Mouse (Mus musculus): ENCODE measurements around the gene Serinc3. TPM values are rescaled to one million over a fixed set of nuclear protein-coding genes. Genes with fewer than 3 reads are reported as not detected.
A peak's percentile ranks its signal among the peaks of the same experiment; 100 is the strongest.

Gene Serinc3
- total and polyA plus RNA-seq, 2 experiments from 2014 or later, result 61.3 to 181 TPM

- H3K4me1 ChIP-seq (ENCODE audit: control insufficient read depth, insufficient read depth), result peaks cover 34% of the 10 kb centered on the region
- TF ChIP-seq EP300 (IDR thresholded peaks at IDR 0.05; ENCODE audit: low read depth) (no peak), CTCF (IDR thresholded peaks at IDR 0.05; ENCODE audit: low read depth) (no peak)
Measured at GRCm38 (mm10) chr2:163662698-163663221, 17.8 kb upstream of the Serinc3 start.

GRCm38 (mm10) chr2:163662076-163662475, 17.1 kb upstream of the Serinc3 start:
- TF ChIP-seq CTCF (IDR thresholded peaks at IDR 0.05; ENCODE audit: low read depth), result no peak
- no peak for TF ChIP-seq EP300 (IDR thresholded peaks at IDR 0.05; ENCODE audit: low read depth)
- peaks cover 34% of the 10 kb centered on the region for H3K4me1 ChIP-seq (ENCODE audit: control insufficient read depth, insufficient read depth)

More at GRCm38 (mm10) chr2:163662698-163663221, 17.8 kb upstream of the Serinc3 start:
- ATAC-seq (ENCODE audit: insufficient read depth, low read depth) (no peak), DNase-seq (ENCODE audit: low spot score) (no peak)
- Histone ChIP-seq H3K9me3 (replicated peaks; ENCODE audit: control insufficient read depth, low read length) (no peaks in the 10 kb centered on the region), H3K9ac (replicated peaks; ENCODE audit: low read depth, low read length) (no peak overlapping the region), H3K27me3 (ENCODE audit: control insufficient read depth, insufficient read depth, low read length) (no peaks in the 10 kb centered on the region), H3K27ac (ENCODE audit: low read depth) (no peak overlapping the region), H3K4me3 (ENCODE audit: low read depth, low read length) (no peak overlapping the region), H3K4me2 (ENCODE audit: low read depth, low read length) (no peak overlapping the region), H3K36me3 (replicated peaks; ENCODE audit: control insufficient read depth, insufficient read depth, low read length) (no peaks in the 10 kb centered on the region; the same call in 1 of the 2 replicates)
- WGBS, result 61% methylated on average over 2 of the region's 2 CpGs

GRCm38 (mm10) chr2:163661371-163661850, 16.5 kb upstream of the Serinc3 start:
- Histone ChIP-seq H3K27me3 (ENCODE audit: control insufficient read depth, insufficient read depth, low read length) (no peaks in the 10 kb centered on the region), H3K4me1 (ENCODE audit: control insufficient read depth, insufficient read depth) (peaks cover 34% of the 10 kb centered on the region), H3K9me3 (replicated peaks; ENCODE audit: control insufficient read depth, low read length) (no peaks in the 10 kb centered on the region), H3K4me3 (ENCODE audit: low read depth, low read length) (no peak overlapping the region), H3K9ac (replicated peaks; ENCODE audit: low read depth, low read length) (no peak overlapping the region), H3K27ac (ENCODE audit: low read depth) (peak overlapping the region; percentile 81), H3K4me2 (ENCODE audit: low read depth, low read length) (peak overlapping the region; percentile 30), H3K36me3 (replicated peaks; ENCODE audit: control insufficient read depth, insufficient read depth, low read length) (no peaks in the 10 kb centered on the region; the same call in 1 of the 2 replicates)
- no peak for ATAC-seq (ENCODE audit: insufficient read depth, low read depth)
- TF ChIP-seq CTCF (IDR thresholded peaks at IDR 0.05; ENCODE audit: low read depth) (no peak), EP300 (IDR thresholded peaks at IDR 0.05; ENCODE audit: low read depth) (no peak)
- DNase-seq (ENCODE audit: low spot score), result no peak
- 43% methylated on average over 6 of the region's 6 CpGs for WGBS

More at GRCm38 (mm10) chr2:163662076-163662475, 17.1 kb upstream of the Serinc3 start:
- DNase-seq (ENCODE audit: low spot score) (no peak), ATAC-seq (ENCODE audit: insufficient read depth, low read depth) (no peak)
- no peak overlapping the region for H3K4me3 ChIP-seq (ENCODE audit: low read depth, low read length)
- H3K9me3 ChIP-seq (replicated peaks; ENCODE audit: control insufficient read depth, low read length), result no peaks in the 10 kb centered on the region
- 86% methylated on average over 5 of the region's 5 CpGs for WGBS
- no peaks in the 10 kb centered on the region; the same call in 1 of the 2 replicates for H3K36me3 ChIP-seq (replicated peaks; ENCODE audit: control insufficient read depth, insufficient read depth, low read length)
- no peak overlapping the region for H3K9ac ChIP-seq (replicated peaks; ENCODE audit: low read depth, low read length)
- peak overlapping the region; percentile 81; the same call in 1 of the 2 replicates for H3K27ac ChIP-seq (ENCODE audit: low read depth)
- peak overlapping the region; percentile 30; the same call in 1 of the 2 replicates for H3K4me2 ChIP-seq (ENCODE audit: low read depth, low read length)
- H3K27me3 ChIP-seq (ENCODE audit: control insufficient read depth, insufficient read depth, low read length), result no peaks in the 10 kb centered on the region

GRCm38 (mm10) chr2:163660103-163660701, 15.3 kb upstream of the Serinc3 start:
- H3K9ac ChIP-seq (replicated peaks; ENCODE audit: low read depth, low read length), result no peak overlapping the region

GRCm38 (mm10) chr2:163659431-163659830, 14.5 kb upstream of the Serinc3 start:
- DNase-seq (ENCODE audit: low spot score) (no peak), ATAC-seq (ENCODE audit: insufficient read depth, low read depth) (no peak)
- Histone ChIP-seq H3K4me2 (ENCODE audit: low read depth, low read length) (peak overlapping the region; percentile 65), H3K9me3 (replicated peaks; ENCODE audit: control insufficient read depth, low read length) (no peaks in the 10 kb centered on the region), H3K36me3 (replicated peaks; ENCODE audit: control insufficient read depth, insufficient read depth, low read length) (no peaks in the 10 kb centered on the region; the same call in 1 of the 2 replicates), H3K4me3 (ENCODE audit: low read depth, low read length) (peak overlapping the region; percentile 75), H3K27me3 (ENCODE audit: control insufficient read depth, insufficient read depth, low read length) (no peaks in the 10 kb centered on the region), H3K9ac (replicated peaks; ENCODE audit: low read depth, low read length) (peak overlapping the region; percentile 71), H3K4me1 (ENCODE audit: control insufficient read depth, insufficient read depth) (peaks cover 32% of the 10 kb centered on the region), H3K27ac (ENCODE audit: low read depth) (peak overlapping the region; percentile 84)
- TF ChIP-seq EP300 (IDR thresholded peaks at IDR 0.05; ENCODE audit: low read depth), result no peak
- WGBS, result 77% methylated on average over 12 of the region's 12 CpGs

More at GRCm38 (mm10) chr2:163660103-163660701, 15.3 kb upstream of the Serinc3 start:
- no peak for TF ChIP-seq CTCF (IDR thresholded peaks at IDR 0.05; ENCODE audit: low read depth)
- no peak for TF ChIP-seq EP300 (IDR thresholded peaks at IDR 0.05; ENCODE audit: low read depth)
- H3K9me3 ChIP-seq (replicated peaks; ENCODE audit: control insufficient read depth, low read length), result no peaks in the 10 kb centered on the region
- no peak overlapping the region; the same call in 1 of the 2 replicates for H3K27ac ChIP-seq (ENCODE audit: low read depth)
- no peak for DNase-seq (ENCODE audit: low spot score)
- H3K36me3 ChIP-seq (replicated peaks; ENCODE audit: control insufficient read depth, insufficient read depth, low read length), result no peaks in the 10 kb centered on the region; the same call in 1 of the 2 replicates
- no peaks in the 10 kb centered on the region for H3K27me3 ChIP-seq (ENCODE audit: control insufficient read depth, insufficient read depth, low read length)
- peaks cover 34% of the 10 kb centered on the region for H3K4me1 ChIP-seq (ENCODE audit: control insufficient read depth, insufficient read depth)
- 63% methylated on average over 5 of the region's 5 CpGs for WGBS
- no peak overlapping the region for H3K4me2 ChIP-seq (ENCODE audit: low read depth, low read length)
- no peak overlapping the region for H3K4me3 ChIP-seq (ENCODE audit: low read depth, low read length)
- no peak for ATAC-seq (ENCODE audit: insufficient read depth, low read depth)
